Mouse (Mus musculus) heart, postnatal 0 days (tissue): Measurements from ENCODE around the gene Dppa2.
"Not testable (repeated sequence)": the region's sequence is repeated elsewhere in the genome, so short reads cannot be mapped to it uniquely, and the experiment has no call there.

ENCODE experiments used
- CTCF ChIP-seq: IDR thresholded peaks from 2 replicates; pipeline ENCODE4 v1.5.1; 2016; ENCODE audit warnings: antibody characterized with exemption, control low read depth, low read depth
- EP300 ChIP-seq: IDR thresholded peaks from 2 replicates; pipeline ENCODE4 v1.6.1; 2016; ENCODE audit warnings: antibody characterized with exemption, low read depth

- not testable (repeated sequence) for TF ChIP-seq CTCF, EP300
Observed at GRCm38 (mm10) chr16:48308916-48309315, 5.2 kb downstream of the Dppa2 start.
